Mouse (Mus musculus) kidney, adult 2 months (tissue): Measurements from ENCODE around the gene Pfn3.

ENCODE experiments used
- CTCF ChIP-seq: fragments of 200-500 bp; conservative IDR thresholded peaks from 2 replicates; pipeline ENCODE4 v1.5.1; 2011; ENCODE audit warnings: low read depth, mild to moderate bottlenecking, control low read depth, low read length, moderate library complexity, mixed read lengths; ENCODE audit not compliant: insufficient read depth, insufficient read length
- POLR2A ChIP-seq: fragments of 200-500 bp; IDR thresholded peaks from one replicate; pipeline ENCODE4 v1.6.1; 2011; ENCODE audit warnings: low read depth, low read length, control low read depth

- TF ChIP-seq CTCF (no peak), POLR2A (no peak)
These were observed 11.6 kb upstream of the Pfn3 start, which contains the start of gene F12 for GRCm38 (mm10) chr13:55426613-55427012.
